8 mouse cellular contexts compared by ENCODE assay signal in genomic region chr16:30389210-30389684, GRCm38 (mm10). TPM values are rescaled to one million over a fixed set of nuclear protein-coding genes. Genes with fewer than 3 reads are reported as not detected.
A peak's percentile ranks its signal among the peaks of the same experiment; 100 is the strongest.
DNase-seq lines count a peak whose midpoint lies in the region; ATAC-seq lines count a peak whose summit lies in the region.

No protein-coding gene starts in this region.

- H3K36me3 ChIP-seq in hindbrain, embryonic 15.5 days, result peaks cover 4% of the 10 kb centered on the region; the same call in 1 of the 2 replicates
- peaks cover 6% of the 10 kb centered on the region; the same call in 1 of the 2 replicates for H3K36me3 ChIP-seq in limb, embryonic 15.5 days
- no peaks in the 10 kb centered on the region for H3K36me3 ChIP-seq in midbrain, embryonic 14.5 days (ENCODE audit: control insufficient read depth, insufficient read depth, low read length)

- peak overlapping the region; percentile 92 for H3K4me2 ChIP-seq in hindbrain, embryonic 15.5 days
- H3K4me2 ChIP-seq in limb, embryonic 15.5 days, result peak overlapping the region; percentile 90
- peak overlapping the region; percentile 93 for H3K4me2 ChIP-seq in midbrain, embryonic 14.5 days (ENCODE audit: low read length)

- no peaks in the 10 kb centered on the region for H3K27me3 ChIP-seq in hindbrain, embryonic 15.5 days
- no peaks in the 10 kb centered on the region for H3K27me3 ChIP-seq in limb, embryonic 15.5 days
- H3K27me3 ChIP-seq in midbrain, embryonic 14.5 days (ENCODE audit: control insufficient read depth, insufficient read depth, low read length), result no peaks in the 10 kb centered on the region

- H3K9me3 ChIP-seq in hindbrain, embryonic 15.5 days, result no peaks in the 10 kb centered on the region
- no peaks in the 10 kb centered on the region for H3K9me3 ChIP-seq in limb, embryonic 15.5 days
- no peaks in the 10 kb centered on the region for H3K9me3 ChIP-seq in midbrain, embryonic 14.5 days (ENCODE audit: control insufficient read depth, low read length)

- peak overlapping the region; percentile 87 for H3K27ac ChIP-seq in hindbrain, embryonic 15.5 days (replicated peaks)
- H3K27ac ChIP-seq in limb, embryonic 15.5 days, result peak overlapping the region; percentile 82
- H3K27ac ChIP-seq in midbrain, embryonic 14.5 days (replicated peaks; ENCODE audit: low read depth, low read length), result peak overlapping the region; percentile 84

- intact Hi-C loops in gastrocnemius, postnatal 14 days (cut with DNase I; ENCODE audit: low total_unique reads), result no loop called here

- 4% methylated on average over 17 of the region's 17 CpGs for WGBS in hindbrain, embryonic 15.5 days
- WGBS in limb, embryonic 15.5 days, result 5% methylated on average over 17 of the region's 17 CpGs
- WGBS in midbrain, embryonic 14.5 days, result 6% methylated on average over 17 of the region's 17 CpGs

- peak; percentile 67 for ATAC-seq in erythroid progenitor cell, adult 5-6 weeks (replicated peaks; ENCODE audit: low FRiP score, poor library complexity, severe bottlenecking)
- peak; percentile 27; the same call in 1 of the 2 replicates for ATAC-seq in hindbrain, embryonic 15.5 days (ENCODE audit: low FRiP score, low read depth)
- ATAC-seq in limb, embryonic 15.5 days (ENCODE audit: insufficient number of reproducible peaks, low FRiP score, low TSS enrichment, low read depth), result no peak
- ATAC-seq in midbrain, embryonic 14.5 days (ENCODE audit: low FRiP score, low TSS enrichment), result peak; percentile 10; the same call in 1 of the 2 replicates

- H3K9ac ChIP-seq in hindbrain, embryonic 15.5 days, result peak overlapping the region; percentile 83
- peak overlapping the region; percentile 91 for H3K9ac ChIP-seq in limb, embryonic 15.5 days
- peak overlapping the region; percentile 92 for H3K9ac ChIP-seq in midbrain, embryonic 14.5 days (replicated peaks; ENCODE audit: low read length)

- peak overlapping the region; percentile 87 for H3K4me3 ChIP-seq in hindbrain, embryonic 15.5 days
- peak overlapping the region; percentile 90 for H3K4me3 ChIP-seq in limb, embryonic 15.5 days
- H3K4me3 ChIP-seq in midbrain, embryonic 14.5 days (replicated peaks; ENCODE audit: low read depth, low read length), result peak overlapping the region; percentile 85

- DNase-seq in gastrocnemius, adult 18-20 months (ENCODE audit: low spot score), result peak; percentile 10
- DNase-seq in gastrocnemius, postnatal 14 days, result no peak
- DNase-seq in brain, adult 2 months (ENCODE audit: low read depth, low spot score), result peak; percentile 60
- peak; percentile 62 for DNase-seq in midbrain, embryonic 14.5 days
- DNase-seq in spleen, postnatal 36 days (ENCODE audit: low spot score in 2 of 2), result peak; percentile 71 to 76

- H3K4me1 ChIP-seq in hindbrain, embryonic 15.5 days (replicated peaks), result peaks cover 25% of the 10 kb centered on the region
- peaks cover 19% of the 10 kb centered on the region for H3K4me1 ChIP-seq in limb, embryonic 15.5 days
- peaks cover 11% of the 10 kb centered on the region for H3K4me1 ChIP-seq in midbrain, embryonic 14.5 days (ENCODE audit: control insufficient read depth, insufficient read depth, low read length)

RNA-seq across cellular contexts. Expression of gene Atp13a3, which starts 16.5 kb away (rescaled TPM):
- 10 to 100 TPM; 29.7 to 34.1 TPM for total RNA-seq in gastrocnemius, adult 18-20 months (2021)
- total RNA-seq in gastrocnemius, postnatal 14 days (2021), result 10 to 100 TPM; 62.2 to 76.9 TPM
- 51.6 and 66.7 TPM in 2 replicates for total RNA-seq in erythroid progenitor cell, adult 5-6 weeks (2015; ENCODE audit: low replicate concordance)
- total RNA-seq in erythroid progenitor cell, adult 5-6 weeks (2017; ENCODE audit: low replicate concordance), result 41.6 and 48.3 TPM in 2 replicates
- 8.8 and 9.6 TPM in 2 replicates for polyA plus RNA-seq in hindbrain, embryonic 15.5 days (2015; fragmentation: Nextera tagmentation; extraction: Ambion mirVana)
- 8.1 and 10.2 TPM in 2 replicates for polyA plus RNA-seq in limb, embryonic 15.5 days (2015; fragmentation: Nextera tagmentation; extraction: Ambion mirVana)
- polyA plus RNA-seq in midbrain, embryonic 14.5 days (2014; fragmentation: Nextera tagmentation; extraction: Ambion mirVana), result 8.9 and 10.9 TPM in 2 replicates
